Mouse (Mus musculus): ENCODE data around the gene Plod1. TPM values are rescaled to one million over a fixed set of nuclear protein-coding genes. Genes with fewer than 3 reads are reported as not detected.
A peak's percentile ranks its signal among the peaks of the same experiment; 100 is the strongest.

Gene Plod1
- polyA plus RNA-seq, 1 experiment = 8.8 TPM

DNA sequence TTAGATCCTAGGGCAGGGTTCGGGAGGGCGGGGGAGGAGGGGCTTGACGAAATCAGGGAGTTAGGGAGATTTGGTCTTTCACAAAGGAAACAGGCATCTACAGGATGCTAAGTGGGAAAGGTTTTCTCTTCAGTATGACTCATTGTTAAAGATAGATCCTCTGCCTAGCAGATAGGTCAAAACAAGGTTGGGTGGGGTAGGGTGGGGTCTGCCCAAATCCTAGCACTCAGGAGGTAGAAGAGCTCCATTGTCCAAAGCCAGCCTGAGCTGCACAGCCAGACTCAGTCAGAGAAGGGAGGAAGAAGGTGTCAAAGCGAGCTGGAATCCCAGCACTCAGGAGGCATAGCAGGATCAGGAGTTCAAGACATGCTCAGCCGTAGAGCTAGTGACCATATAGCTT is 919 bp upstream of the Plod1 start:
- no peak overlapping the region for H3K27ac ChIP-seq (ENCODE audit: control insufficient read depth, insufficient read depth, low read depth, low read length)

DNA sequence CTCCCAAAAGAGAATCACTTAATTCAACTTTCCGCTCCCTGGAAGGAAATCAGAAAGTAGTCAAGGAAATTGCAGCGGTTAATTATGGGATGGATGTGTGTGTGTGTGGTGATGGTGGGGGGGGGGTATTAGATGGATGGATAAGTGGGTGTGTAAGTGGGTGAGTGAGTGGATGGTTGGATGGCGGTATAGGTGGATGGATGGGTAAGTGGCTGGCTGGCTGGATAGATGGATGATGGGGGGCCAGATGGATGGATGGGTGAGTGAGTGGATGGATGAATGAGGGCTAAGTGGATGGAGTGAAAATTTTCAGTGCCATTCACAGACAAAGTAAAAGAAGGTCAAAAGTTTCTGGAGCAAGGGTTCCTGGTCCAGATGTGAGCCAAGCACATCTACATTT is 454 bp upstream of the Plod1 start:
- Histone ChIP-seq H3K27ac (ENCODE audit: control insufficient read depth, insufficient read depth, low read depth, low read length) (no peak overlapping the region), H3K27me3 (ENCODE audit: control insufficient read depth, insufficient read depth, low read length) (no peaks in the 10 kb centered on the region), H3K4me1 (ENCODE audit: control insufficient read depth, insufficient read depth, low read length) (peaks cover 13% of the 10 kb centered on the region), H3K36me3 (ENCODE audit: control insufficient read depth, insufficient read depth, low read length) (no peaks in the 10 kb centered on the region), H3K4me3 (ENCODE audit: control insufficient read depth, low read depth, low read length) (peak overlapping the region; percentile 89; the same call in 1 of the 2 replicates)
- TF ChIP-seq CTCF (IDR thresholded peaks at IDR 0.05; ENCODE audit: control insufficient read depth, insufficient read depth, insufficient replicate concordance, low read depth, low read length) (no peak), POLR2A (IDR thresholded peaks at IDR 0.05; ENCODE audit: control insufficient read depth, low read depth, low read length) (no peak)

More for the DNA sequence above, 919 bp upstream of the Plod1 start:
- peaks cover 13% of the 10 kb centered on the region for H3K4me1 ChIP-seq (ENCODE audit: control insufficient read depth, insufficient read depth, low read length)
- no peak for TF ChIP-seq POLR2A (IDR thresholded peaks at IDR 0.05; ENCODE audit: control insufficient read depth, low read depth, low read length)
- TF ChIP-seq CTCF (IDR thresholded peaks at IDR 0.05; ENCODE audit: control insufficient read depth, insufficient read depth, insufficient replicate concordance, low read depth, low read length) = no peak
- no peaks in the 10 kb centered on the region for H3K36me3 ChIP-seq (ENCODE audit: control insufficient read depth, insufficient read depth, low read length)
- H3K27me3 ChIP-seq (ENCODE audit: control insufficient read depth, insufficient read depth, low read length) = no peaks in the 10 kb centered on the region
- no peak overlapping the region for H3K4me3 ChIP-seq (ENCODE audit: control insufficient read depth, low read depth, low read length)

DNA sequence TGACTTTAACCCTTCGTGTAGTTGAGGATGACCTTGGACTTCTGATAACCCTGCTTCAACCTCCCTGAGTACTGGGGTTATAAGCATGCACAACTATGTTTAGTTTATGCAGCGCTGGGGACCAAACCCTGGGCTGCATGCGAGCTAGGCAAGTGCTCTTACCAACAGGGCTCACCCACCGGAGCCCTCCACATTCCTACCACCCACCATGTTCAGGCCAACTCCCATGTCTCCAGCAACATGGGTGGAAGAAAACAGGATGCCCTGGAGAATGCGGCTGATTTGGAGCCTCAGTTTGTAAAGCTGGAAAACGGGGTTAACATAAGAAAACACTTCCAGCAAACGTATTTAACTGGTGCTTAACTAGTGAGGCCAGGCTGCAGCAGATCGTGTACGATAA is 663 bp downstream of the Plod1 start:
- H3K27me3 ChIP-seq (ENCODE audit: control insufficient read depth, insufficient read depth, low read length) = no peaks in the 10 kb centered on the region
- no peak for TF ChIP-seq POLR2A (IDR thresholded peaks at IDR 0.05; ENCODE audit: control insufficient read depth, low read depth, low read length)
- no peak for TF ChIP-seq CTCF (IDR thresholded peaks at IDR 0.05; ENCODE audit: control insufficient read depth, insufficient read depth, insufficient replicate concordance, low read depth, low read length)
- H3K4me3 ChIP-seq (ENCODE audit: control insufficient read depth, low read depth, low read length) = peak overlapping the region; percentile 89
- peaks cover 6% of the 10 kb centered on the region for H3K4me1 ChIP-seq (ENCODE audit: control insufficient read depth, insufficient read depth, low read length)
- no peak overlapping the region for H3K27ac ChIP-seq (ENCODE audit: control insufficient read depth, insufficient read depth, low read depth, low read length)
- no peaks in the 10 kb centered on the region for H3K36me3 ChIP-seq (ENCODE audit: control insufficient read depth, insufficient read depth, low read length)

DNA sequence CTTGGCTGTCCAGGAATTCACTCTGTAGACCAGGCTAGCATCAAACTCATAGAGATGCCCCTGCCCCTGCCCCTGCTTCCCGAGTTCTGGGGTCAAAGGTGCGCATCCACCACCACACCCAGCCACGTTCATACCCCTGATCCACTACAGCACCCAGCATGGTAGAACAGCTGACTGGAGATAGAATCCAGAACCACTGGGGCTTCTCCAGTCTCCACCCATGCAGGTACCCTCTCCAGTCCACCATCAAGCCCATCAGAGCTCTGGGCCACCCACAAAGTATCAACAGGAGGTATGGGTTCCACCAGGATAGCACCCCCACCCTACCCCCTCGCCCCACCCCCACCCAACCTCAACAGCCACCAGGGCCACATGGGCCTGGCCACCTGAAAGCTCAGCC is 2.0 kb downstream of the Plod1 start:
- H3K36me3 ChIP-seq (ENCODE audit: control insufficient read depth, insufficient read depth, low read length) = no peaks in the 10 kb centered on the region
- no peak overlapping the region for H3K4me3 ChIP-seq (ENCODE audit: control insufficient read depth, low read depth, low read length)
- TF ChIP-seq POLR2A (IDR thresholded peaks at IDR 0.05; ENCODE audit: control insufficient read depth, low read depth, low read length) (no peak), CTCF (IDR thresholded peaks at IDR 0.05; ENCODE audit: control insufficient read depth, insufficient read depth, insufficient replicate concordance, low read depth, low read length) (no peak)
- peaks cover 2% of the 10 kb centered on the region; the same call in 1 of the 2 replicates for H3K4me1 ChIP-seq (ENCODE audit: control insufficient read depth, insufficient read depth, low read length)
- H3K27ac ChIP-seq (ENCODE audit: control insufficient read depth, insufficient read depth, low read depth, low read length) = no peak overlapping the region
- H3K27me3 ChIP-seq (ENCODE audit: control insufficient read depth, insufficient read depth, low read length) = no peaks in the 10 kb centered on the region

DNA sequence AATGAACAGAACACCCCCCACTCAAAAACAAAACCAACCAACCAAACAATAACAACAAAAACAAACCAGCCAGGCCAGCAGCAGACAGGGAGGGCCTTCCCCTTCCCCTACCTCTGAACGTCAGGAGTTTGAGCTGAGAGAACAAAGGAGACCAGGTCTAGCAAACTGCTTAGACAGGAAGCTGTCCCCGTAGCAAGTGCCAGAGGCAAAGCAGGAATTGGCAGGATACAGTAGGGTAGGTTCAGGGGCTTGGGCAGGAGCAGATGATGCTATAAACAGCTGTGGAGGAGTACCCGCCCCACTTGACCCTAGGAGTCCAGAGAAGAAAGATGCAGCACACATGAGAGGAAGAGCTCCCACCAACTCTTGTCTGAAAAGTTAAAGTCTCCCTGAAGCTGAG is 2.4 kb downstream of the Plod1 start:
- H3K27me3 ChIP-seq (ENCODE audit: control insufficient read depth, insufficient read depth, low read length) = no peaks in the 10 kb centered on the region
- no peaks in the 10 kb centered on the region for H3K36me3 ChIP-seq (ENCODE audit: control insufficient read depth, insufficient read depth, low read length)
- TF ChIP-seq POLR2A (IDR thresholded peaks at IDR 0.05; ENCODE audit: control insufficient read depth, low read depth, low read length) (no peak), CTCF (IDR thresholded peaks at IDR 0.05; ENCODE audit: control insufficient read depth, insufficient read depth, insufficient replicate concordance, low read depth, low read length) (no peak)

DNA sequence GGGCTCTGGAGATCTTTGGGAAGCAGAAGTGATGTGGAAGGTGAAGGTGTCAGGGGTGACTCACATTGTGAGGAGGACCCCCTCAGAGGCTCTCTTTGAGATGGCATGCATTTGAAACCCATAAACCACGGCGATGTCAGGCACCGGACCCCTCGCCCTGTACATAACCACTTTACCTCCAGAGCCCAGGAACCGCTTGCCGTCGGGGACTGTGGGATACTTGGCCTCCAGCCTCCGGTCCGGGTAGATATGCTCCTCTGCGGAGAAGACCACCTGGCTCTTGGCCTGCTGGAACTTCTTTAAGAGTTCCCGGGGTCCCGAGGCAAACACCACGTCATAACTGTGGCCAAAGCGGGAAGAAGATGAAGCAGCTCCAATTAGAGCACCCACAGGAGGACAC is 5.6 kb downstream of the Plod1 start:
- Histone ChIP-seq H3K4me1 (ENCODE audit: control insufficient read depth, insufficient read depth, low read length) (peaks cover 6% of the 10 kb centered on the region), H3K27me3 (ENCODE audit: control insufficient read depth, insufficient read depth, low read length) (no peaks in the 10 kb centered on the region), H3K4me3 (ENCODE audit: control insufficient read depth, low read depth, low read length) (no peak overlapping the region), H3K27ac (ENCODE audit: control insufficient read depth, insufficient read depth, low read depth, low read length) (no peak overlapping the region), H3K36me3 (ENCODE audit: control insufficient read depth, insufficient read depth, low read length) (no peaks in the 10 kb centered on the region)
- TF ChIP-seq POLR2A (IDR thresholded peaks at IDR 0.05; ENCODE audit: control insufficient read depth, low read depth, low read length) (no peak), CTCF (IDR thresholded peaks at IDR 0.05; ENCODE audit: control insufficient read depth, insufficient read depth, insufficient replicate concordance, low read depth, low read length) (no peak)

More for the DNA sequence above, 2.4 kb downstream of the Plod1 start:
- Histone ChIP-seq H3K4me3 (ENCODE audit: control insufficient read depth, low read depth, low read length) (no peak overlapping the region), H3K27ac (ENCODE audit: control insufficient read depth, insufficient read depth, low read depth, low read length) (no peak overlapping the region), H3K4me1 (ENCODE audit: control insufficient read depth, insufficient read depth, low read length) (peaks cover 2% of the 10 kb centered on the region; the same call in 1 of the 2 replicates)

DNA sequence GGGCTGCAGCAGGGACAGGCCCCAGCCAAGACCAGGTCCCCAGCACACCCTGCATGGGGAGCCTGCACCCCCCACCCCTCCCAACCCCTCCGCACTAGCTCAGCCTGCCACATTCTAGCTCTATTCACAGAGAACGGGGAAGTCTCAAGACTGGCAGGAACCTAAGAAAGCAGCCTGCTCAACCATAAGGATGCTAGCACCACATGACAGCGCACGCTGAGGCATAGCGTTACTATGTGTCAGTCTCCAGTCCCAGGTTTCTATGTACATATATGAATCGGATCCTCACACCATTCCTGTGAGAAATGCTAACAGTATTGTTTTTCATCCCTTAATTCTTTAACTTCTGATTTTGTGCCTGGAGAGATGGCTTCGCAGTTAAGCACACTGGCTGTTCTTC is 8.0 kb downstream of the Plod1 start:
- H3K4me3 ChIP-seq (ENCODE audit: control insufficient read depth, low read depth, low read length) = no peak overlapping the region
- H3K36me3 ChIP-seq (ENCODE audit: control insufficient read depth, insufficient read depth, low read length) = no peaks in the 10 kb centered on the region
- H3K27me3 ChIP-seq (ENCODE audit: control insufficient read depth, insufficient read depth, low read length) = no peaks in the 10 kb centered on the region
- no peak for TF ChIP-seq CTCF (IDR thresholded peaks at IDR 0.05; ENCODE audit: control insufficient read depth, insufficient read depth, insufficient replicate concordance, low read depth, low read length)
- no peak overlapping the region for H3K27ac ChIP-seq (ENCODE audit: control insufficient read depth, insufficient read depth, low read depth, low read length)
- H3K4me1 ChIP-seq (ENCODE audit: control insufficient read depth, insufficient read depth, low read length) = peaks cover 5% of the 10 kb centered on the region; the same call in 1 of the 2 replicates

DNA sequence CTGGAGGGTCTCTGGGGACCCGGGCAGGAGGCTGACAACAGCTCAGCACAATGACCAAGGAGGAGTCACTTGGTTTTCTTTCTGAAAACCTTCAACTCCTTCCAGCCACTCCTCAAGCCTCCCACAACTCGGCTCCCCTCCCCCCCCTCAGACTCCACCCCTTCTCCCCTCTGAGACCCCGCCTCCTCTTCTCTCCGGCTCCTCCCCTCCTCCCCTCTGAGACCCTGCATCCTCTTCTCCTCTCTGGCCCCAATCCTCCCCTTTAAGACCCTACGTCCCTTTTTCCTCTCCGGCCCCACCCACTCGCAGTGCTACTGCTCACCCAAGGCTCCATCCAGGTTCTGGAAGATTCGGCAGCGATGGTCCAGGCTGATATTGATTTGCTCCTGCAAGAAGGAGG is 8.4 kb downstream of the Plod1 start:
- no peak overlapping the region for H3K27ac ChIP-seq (ENCODE audit: control insufficient read depth, insufficient read depth, low read depth, low read length)
- no peaks in the 10 kb centered on the region for H3K27me3 ChIP-seq (ENCODE audit: control insufficient read depth, insufficient read depth, low read length)
- peaks cover 5% of the 10 kb centered on the region; the same call in 1 of the 2 replicates for H3K4me1 ChIP-seq (ENCODE audit: control insufficient read depth, insufficient read depth, low read length)
- H3K36me3 ChIP-seq (ENCODE audit: control insufficient read depth, insufficient read depth, low read length) = no peaks in the 10 kb centered on the region
- H3K4me3 ChIP-seq (ENCODE audit: control insufficient read depth, low read depth, low read length) = no peak overlapping the region
- TF ChIP-seq POLR2A (IDR thresholded peaks at IDR 0.05; ENCODE audit: control insufficient read depth, low read depth, low read length) (no peak), CTCF (IDR thresholded peaks at IDR 0.05; ENCODE audit: control insufficient read depth, insufficient read depth, insufficient replicate concordance, low read depth, low read length) (no peak)

All from testis, adult 2 months (tissue).